Mouse (Mus musculus) thymus, postnatal 0 days (tissue): Measurements from ENCODE around the gene Snx21. TPM values are rescaled to one million over a fixed set of nuclear protein-coding genes. Genes with fewer than 3 reads are reported as not detected.

Experiments
- DNase-seq: peaks from one replicate; pipeline ENCODE4 v3.0.0-alpha.2; 2015; ENCODE audit warnings: low spot score
- polyA plus RNA-seq: library from polyadenylated mRNA; unstranded; fragments of >200 nt; fragmentation: Nextera tagmentation; extraction: Ambion mirVana; gene quantifications from 2 replicates; pipeline ENCODE4 v1.2.1, GENCODE M21; 2015

The Snx21 gene
- polyA plus RNA-seq, 1 experiment from 2014 or later = 7.7 TPM

DNA sequence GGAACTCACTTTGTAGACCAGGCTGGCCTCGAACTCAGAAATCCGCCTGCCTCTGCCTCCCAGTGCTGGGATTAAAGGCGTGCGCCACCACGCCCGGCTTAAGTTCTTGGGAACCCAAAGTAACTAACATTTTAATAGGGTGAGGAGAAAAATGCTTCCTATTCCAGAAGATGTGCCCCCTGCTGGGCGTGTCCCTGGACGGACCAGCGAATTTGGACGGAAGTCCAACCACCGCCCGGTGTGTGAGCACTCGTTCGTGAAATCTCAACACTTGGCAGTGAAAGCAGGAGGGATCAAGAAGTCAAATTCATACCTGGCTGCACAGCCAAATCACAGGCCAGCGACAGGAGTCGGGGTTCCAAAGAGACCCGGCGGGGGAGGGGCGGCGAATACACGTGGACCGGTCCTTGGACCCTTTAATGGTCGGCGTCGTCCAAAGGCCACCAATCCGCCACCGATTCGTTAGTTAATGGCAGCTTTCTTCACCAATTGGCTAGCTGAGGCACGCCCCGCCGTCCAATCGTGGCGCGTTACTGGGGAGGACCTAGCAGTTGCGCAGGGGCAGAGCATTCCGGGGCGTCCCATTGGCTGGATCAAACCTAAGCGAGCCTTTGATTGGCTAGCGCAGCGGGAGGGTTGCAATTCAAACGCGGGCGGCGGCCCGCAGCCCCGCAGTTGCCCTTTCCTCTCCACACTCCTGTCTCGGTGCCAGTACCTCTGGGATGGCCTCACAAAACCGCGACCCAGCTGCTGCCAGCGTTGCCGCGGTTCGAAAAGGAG lies 16.2 kb upstream of the Snx21 start, which contains the start of gene Ube2c:
Gene Ube2c (plus strand): TSS at position 641 of the 780 bp plus-strand sequence.
- DNase-seq = peak; percentile 98

DNA sequence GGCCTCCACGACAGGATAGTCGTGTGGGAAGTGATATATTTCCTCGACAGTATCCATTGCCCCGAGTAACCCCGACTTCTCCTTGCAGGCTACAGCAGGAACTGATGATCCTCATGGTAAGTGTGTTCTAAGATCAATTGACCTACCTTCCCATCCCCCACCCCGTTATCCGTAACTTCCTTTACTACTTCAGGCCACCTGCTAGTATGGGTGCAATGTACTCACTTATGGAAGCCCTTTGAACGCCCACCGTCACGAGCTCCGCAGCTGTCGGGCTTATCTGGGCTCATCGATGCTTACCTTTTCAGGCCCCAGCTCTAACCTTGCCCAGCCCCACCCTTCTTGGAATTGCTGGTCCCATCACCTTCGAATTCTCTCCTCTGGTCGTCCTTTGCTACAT lies 15.3 kb upstream of the Snx21 start:
- DNase-seq = peak; percentile 64

DNA sequence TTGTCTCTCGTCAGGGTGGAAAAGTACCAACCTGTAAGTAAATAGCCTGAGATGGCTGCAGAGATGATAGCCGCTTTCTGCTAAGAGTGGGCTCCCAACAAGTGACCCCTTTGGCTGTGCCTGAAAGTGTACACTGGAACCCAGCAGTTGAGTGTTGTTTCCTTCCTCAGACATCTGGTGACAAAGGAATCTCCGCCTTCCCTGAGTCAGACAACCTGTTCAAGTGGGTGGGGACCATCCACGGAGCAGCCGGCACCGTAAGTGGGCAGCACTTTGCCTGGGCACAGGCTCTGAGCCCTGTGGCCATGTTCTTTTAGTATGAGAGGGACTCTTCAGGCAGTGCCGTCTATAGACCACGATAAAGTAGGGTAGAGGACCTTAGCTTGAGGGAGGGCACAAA lies 14.5 kb upstream of the Snx21 start:
- DNase-seq = no peak

DNA sequence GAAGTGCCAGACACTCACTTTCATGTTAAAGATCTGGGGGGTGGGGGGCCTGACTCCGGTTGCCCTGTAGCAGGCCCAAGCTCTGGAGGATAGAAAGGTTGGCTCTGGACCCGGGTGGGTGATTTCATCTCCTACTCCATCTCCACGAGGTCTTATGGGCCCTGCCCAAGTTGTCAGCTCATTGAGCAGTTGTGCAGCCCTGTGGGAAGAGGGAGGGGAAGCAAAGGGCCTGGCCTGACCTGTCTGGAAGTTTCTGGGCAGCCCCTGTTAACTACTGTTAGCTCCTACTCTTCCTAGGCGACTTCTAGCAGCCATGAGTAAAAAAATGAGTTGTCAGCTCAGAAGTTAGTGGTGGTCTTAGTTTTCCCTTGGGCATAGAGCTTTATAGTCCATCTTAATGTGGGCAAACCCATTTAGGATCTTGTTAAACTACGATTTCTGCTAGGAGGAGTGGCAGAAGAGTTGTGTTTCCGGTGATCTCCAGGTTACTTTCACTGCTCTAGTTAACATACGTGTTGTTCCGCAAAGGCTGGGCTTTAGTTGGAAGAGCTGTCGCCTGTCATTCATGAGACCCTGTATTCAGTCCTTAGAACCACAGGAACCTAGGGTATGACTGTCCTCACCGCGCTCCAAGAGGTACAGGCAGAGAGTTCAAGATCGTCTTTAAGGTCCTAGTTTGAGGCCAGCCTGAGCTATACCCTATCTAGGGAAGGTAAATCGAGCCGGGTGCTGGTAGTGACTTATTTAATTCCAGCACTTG lies 12.2 kb upstream of the Snx21 start:
- DNase-seq = no peak

DNA sequence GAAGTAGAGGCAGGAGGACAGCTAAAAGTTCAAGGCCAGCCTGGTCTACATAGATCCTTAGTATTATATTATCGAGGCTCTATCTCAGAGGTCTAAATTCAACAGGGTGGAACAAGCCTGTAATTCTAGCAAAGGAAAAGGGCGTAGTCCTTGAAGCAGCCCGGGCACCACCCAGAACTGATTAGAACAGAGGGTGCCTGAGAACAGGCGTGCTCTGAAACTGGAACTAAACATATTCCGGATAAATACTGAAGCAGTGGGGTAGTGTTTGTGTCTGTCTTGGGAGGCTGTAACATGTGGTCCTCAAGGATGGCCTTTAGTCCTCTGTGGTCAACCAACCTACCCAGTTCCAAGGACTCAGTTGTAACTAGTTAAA lies 11.6 kb upstream of the Snx21 start:
- no peak for DNase-seq

DNA sequence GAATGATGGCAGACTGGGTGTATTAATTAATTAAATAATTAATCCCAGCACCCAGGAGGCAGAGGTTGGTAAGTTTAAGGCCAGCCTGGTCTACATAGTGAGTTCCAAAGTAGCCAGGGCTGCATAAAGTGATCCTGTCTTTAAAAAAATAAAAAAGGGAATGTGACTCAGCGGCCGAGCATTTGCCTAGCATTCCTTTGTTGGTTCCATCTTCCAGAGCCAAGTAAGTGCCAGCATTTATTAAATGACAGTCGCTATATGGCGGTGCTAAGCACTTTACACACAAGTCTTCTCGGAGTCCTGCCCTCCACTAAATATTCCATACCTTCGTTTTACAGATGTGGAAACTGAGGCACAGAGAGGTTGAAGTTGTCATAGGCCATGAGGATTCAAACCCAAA lies 9.5 kb upstream of the Snx21 start:
- no peak for DNase-seq

DNA sequence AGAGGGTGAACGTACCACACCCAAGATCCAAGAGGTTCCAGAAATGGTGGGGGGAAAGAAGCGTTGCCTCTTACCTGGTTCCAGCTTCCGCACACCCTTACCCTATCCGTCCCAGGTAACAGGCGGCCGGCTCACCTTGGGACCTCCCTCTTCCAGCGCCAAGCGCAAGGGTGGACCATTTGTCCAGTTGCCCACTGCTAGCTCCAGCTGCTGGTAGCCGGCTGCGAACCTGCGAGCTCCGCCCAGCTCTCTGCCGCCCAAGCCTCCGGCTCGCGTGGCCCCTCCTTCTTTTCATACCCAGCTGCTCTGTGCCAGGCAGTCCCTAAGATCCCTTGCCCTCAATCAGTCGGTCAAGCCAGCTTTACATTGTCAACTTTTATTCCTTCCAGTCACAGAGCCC lies 8.8 kb upstream of the Snx21 start:
- DNase-seq = no peak

DNA sequence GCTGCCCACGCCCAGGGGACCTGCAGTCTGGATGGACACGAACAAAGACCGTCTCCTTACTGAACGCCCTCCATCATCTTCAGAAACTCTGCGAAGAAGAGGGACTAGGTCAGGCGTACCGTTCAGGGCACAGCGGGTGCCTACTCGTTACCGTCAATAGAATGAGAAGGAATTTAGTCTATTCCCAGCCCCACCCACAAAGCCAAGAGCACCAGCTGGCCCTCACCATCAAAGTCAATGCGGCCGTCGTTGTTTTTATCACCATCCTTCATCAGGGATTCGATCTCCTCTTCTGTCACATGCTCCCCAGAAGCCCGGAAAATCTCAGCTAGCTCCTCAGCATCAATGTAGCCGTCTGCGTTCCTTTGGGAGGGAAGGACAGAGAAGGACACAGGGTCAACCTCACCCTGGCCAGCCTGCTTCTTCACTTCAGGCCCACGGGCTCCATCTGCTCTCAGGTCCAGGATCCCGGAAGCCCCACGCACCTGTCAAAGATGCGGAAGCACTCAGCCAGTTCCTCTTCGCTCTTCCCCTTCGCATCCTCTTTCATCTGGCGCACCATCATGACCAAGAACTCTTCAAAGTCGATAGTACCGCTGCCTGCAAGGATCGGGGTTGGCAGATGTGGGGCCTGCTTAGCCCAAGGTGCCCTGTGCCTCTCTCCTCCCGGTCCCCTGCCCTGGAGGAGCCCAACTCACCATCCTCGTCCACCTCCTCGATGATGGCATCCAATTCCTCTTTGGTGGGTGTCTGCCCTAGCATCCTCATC lies 8.2 kb upstream of the Snx21 start:
- DNase-seq = no peak

DNA sequence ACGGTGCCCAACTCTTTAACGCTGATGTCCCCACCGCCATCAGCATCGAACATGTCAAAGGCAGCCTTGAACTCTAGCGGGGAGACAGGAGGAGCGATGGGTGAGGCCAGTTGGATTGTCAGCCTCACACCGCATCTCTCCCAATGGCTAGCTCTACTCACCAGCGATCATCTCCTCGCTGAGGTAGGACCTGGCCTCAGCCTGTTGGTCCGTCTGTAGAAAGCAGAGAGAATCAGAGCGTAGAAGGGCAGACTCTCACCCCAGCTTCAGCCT lies 7.7 kb upstream of the Snx21 start:
- no peak for DNase-seq

DNA sequence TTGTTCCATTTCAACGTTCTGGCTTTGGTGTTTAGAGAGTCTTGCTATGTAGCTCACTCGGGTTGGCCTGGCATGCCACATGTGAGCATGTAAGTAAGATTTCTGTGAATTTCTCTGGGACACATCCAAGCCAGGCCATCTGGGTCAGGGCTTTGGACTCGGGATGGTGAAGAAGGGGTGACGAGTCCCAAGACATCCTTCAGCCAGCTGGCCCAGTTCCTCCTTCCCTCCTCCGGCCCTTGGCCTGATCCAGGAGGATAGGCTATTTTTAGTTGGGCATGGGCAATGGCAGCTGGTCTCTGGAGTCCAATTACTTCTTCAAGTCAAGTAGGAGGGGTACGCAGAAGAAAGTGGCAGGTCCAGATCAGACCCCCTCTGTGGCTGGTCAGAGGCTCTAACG lies 6.8 kb upstream of the Snx21 start:
- no peak for DNase-seq

DNA sequence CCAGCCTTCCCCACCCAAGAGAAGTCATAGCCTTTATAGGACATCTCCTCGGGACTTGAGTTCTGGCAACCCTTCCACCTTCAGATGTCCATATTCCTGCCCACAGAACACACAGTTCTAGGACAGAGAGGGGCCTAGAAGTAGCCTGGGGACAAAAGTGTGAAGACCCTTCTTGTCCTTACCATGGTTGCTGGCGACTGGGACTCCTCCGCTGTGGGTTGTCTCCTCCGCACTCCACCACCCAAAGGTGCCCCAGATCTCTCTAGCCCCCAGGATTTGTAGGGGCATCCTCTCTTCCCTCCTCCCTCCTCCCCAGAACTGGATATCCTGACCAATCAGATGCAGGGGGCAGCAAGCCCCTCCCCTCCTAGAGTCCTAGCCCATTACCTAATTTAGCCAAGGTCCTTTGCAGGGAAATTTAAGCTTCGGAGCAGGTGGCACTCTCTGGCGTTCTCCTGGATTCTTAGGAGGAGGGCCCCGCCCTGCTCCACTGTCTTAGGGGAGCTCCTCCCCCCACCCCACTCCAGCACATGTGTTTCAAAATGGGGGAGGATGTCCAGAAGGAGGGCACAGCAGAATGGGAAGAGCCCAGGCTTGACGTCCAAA lies 6.0 kb upstream of the Snx21 start, which contains the start of gene Tnnc2:
Gene Tnnc2 (minus strand): TSS at position 487 of the 606 bp plus-strand sequence.
- no peak for DNase-seq

DNA sequence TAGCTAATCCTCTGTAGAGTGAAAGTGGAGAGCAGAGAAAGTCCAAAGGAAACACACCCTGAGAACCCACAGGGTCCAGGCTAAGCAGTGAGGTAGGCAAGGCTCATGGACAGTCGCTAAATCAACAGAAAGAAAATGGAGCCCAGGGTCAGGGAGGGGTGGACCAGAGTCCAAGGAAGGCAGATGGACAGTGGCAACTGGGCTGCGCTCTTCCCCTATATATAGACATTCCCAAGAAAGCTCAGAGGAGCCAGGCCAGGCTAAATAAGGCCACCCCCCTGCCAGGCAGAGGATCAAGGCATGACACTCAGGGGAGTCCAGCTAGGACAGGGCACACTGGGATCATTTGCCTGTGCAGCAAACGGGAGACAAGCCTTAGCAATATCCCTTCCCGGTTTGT lies 3.7 kb upstream of the Snx21 start:
- no peak for DNase-seq

DNA sequence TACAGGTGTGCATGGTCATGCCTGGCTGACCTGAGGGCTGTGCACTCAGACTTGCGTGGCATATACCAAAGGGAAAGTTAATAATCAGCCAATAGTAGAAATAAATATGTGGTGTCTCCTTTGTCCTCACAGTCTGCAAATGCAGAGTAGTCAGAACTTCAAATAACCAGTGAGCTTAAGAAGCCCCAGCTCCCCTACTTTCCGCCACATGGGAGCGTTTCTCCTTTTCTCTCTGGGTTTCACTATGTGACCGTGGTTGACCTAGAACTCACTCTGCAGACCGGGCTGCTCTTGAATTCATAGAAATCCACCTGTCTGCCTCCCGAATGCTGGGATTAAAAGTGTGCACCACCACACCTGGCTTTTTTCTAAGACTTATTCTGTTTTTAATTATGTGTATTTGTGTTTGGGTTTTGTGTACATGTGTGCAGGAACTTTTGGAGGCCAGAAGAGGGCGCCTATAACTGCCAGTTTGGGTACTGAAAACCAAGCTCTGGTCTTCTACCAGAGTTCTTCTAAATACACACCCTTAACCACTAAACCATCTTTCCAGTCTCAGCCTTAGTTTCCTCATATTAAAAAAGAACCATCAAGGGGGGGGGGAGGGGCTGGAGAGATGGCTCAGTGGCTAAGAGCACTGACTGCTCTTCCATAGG lies 1.6 kb upstream of the Snx21 start:
- DNase-seq = peak; percentile 39

DNA sequence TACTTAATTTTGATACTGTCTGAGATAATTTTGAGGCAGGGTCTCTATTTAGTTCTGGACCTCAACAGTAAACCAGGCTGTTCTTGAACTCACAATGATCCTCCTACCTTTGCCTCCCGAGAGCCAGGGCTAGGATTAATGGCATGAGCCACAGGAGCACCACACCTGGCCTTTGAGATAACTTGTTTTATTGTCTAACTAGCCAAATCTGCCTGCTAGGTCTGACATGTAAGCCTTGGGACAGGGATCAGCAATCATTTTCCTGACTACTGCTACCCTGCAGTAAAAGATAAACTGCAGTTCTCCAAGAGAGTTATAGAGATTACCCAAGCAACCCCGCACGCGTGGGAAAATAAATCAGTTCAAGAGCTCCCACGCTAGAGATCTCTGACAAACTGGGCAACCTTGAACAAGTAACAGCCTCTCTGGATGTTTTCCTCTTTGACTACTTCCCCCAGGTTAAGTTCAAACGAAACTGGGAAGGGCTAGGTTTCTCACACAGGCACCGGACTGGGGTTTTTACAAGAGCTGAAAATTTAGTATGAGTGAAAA lies 678 bp upstream of the Snx21 start:
- DNase-seq = no peak

DNA sequence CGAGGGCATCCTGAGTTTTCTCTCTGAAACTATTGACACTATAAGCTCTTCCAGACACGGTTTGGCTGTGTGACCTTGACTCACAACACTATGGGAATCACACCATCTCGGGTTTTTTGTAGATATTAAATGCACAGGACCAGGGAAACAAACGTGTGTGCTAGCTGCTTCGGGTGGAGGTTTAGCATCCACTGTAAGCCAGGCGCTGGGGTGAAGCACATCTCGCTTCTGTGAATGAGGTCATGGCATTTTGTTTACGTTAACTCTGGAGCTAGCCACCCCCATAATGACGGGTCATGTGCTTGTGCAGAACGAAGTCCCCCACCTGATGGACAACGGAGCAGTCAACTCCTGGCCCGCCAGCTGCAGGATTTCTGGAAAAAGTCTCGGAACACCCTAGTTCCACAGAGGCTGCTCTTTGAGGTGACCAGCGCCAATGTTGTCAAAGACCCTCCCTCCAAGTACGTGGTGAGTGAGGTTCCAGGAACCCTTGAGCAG lies 814 bp downstream of the Snx21 start:
- DNase-seq = no peak

DNA sequence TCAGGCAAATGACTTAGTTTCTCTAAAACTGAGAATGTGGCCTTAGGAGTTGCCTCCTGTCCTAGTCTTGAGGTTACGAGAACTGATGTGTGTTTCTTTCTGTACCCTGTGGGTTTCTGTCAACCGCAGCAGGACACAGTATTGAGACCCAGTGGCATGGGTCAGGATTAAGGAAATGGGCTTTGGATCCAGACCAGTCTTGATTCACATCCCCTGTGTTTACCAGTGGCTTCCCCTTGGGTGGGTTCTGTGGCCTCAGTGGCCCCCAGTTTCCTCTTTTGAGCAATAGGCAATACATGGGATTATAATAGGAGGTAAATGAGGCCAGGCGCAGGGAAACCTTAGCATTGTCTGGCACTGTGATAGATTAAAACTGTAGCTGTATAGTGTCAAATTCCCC lies 1.4 kb downstream of the Snx21 start:
- no peak for DNase-seq

DNA sequence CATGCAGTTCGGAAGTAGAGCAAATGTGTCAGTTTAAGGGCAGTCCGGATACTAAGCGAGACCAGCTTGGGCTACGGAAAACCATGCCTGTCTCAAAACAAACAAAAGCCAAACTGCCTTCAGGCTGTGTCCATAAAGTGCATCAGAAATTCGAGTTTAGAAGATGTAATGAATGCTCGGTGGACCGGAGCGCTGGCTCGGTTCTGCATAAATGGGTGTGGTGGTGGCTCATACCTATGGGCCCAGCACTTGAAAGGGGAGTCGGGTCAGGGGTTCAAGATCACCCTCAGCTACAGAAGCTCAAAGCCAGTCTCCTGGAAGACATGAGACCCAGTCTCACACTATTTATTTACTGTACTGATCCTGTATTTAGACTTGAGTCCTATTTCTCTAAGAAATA lies 2.2 kb downstream of the Snx21 start:
- DNase-seq = no peak

DNA sequence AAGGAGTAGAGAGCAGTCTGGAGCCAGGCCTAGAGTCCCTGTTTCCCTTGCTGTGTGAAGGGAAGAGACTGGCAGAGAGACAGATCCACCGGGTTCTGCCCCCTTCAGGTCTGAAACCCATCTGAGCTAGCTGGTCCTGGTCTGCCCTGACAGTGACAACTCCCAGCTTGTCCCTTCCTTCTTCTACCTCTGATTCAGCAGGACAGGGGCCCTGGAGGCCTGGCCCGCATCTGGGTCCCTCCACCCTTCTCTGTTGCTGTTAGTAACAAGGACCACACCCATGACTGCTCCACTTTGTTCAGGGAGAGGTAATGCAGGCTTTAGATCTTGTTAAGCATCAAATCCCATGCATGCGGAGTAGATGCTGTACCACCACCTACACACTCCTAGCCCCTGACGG lies 2.8 kb downstream of the Snx21 start:
- no peak for DNase-seq

DNA sequence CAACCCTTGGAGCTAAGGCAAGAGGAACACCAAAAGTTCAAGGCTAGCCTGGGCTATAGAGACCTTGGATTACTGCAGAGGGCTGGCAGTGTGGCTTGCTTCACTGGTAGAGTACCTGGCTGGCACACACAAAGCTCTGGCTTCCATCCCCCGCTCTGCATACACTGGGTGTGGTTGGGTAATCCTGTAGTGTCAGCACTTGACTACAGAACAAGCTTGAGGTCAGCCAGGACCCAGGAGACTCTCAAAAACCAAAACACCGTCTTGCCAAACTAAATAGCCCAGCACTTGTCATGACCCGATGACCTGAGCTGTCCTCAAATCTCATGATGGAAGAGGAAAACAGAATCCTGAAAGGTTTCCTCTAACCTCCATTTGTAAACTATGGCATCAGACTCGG lies 4.8 kb downstream of the Snx21 start:
- DNase-seq = no peak

DNA sequence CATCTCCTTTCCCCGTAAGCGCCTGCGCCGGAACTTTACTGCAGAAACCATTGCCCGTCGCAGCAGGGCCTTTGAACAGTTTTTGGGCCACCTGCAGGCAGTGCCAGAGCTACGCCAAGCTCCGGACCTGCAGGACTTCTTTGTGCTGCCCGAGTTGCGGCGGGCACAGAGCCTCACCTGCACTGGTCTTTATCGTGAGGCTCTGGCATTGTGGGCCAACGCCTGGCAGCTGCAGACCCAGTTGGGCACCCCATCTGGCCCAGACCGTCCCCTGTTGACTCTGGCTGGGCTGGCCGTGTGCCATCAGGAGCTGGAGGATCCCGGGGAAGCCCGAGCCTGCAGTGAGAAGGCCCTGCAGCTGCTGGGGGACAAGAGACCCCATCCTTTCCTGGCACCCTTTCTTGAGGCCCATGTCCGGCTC lies 6.2 kb downstream of the Snx21 start:
- DNase-seq = no peak
